12 mouse cellular contexts compared by ENCODE assay signal in genomic region chr17:32199796-32200195, GRCm38 (mm10). TPM values are rescaled to one million over a fixed set of nuclear protein-coding genes. Genes with fewer than 3 reads are reported as not detected.
DNase-seq lines count a peak whose midpoint lies in the region.
"Had no signal": no experiment of that assay in that cellular context is flagged by ENCODE, and none has a peak within 500 bp of the region (broad histone marks: within the 10 kb centered on the region; RNA-seq: fewer than 3 reads in every experiment).

No protein-coding gene starts in this region.

- DNase-seq in adrenal gland, postnatal 10 days = peak; percentile 60
- DNase-seq in adrenal gland, adult 2 months = no peak
- peak; percentile 44 for DNase-seq in adrenal gland, postnatal 25 days
- no peak for DNase-seq in adrenal gland, adult 18-20 months (ENCODE audit: low spot score in 2 of 2)
- DNase-seq in cerebellum, postnatal 10 days = peak; percentile 35 to 42
- no peak for DNase-seq in cerebellum, adult 9-10 months
- DNase-seq: B cell, adult 2 months; cerebellum, adult 11-12 months; cerebellum, adult 2 months; cerebellum, adult 9-11 months; forebrain, postnatal 0 days had no signal

RNA-seq across cellular contexts. Expression of gene Ephx3, which starts 10.4 kb away (rescaled TPM):
- under 1 TPM in 1 of 2 experiments, not detected in 1; 0.42 TPM for total RNA-seq in adrenal gland, postnatal 10 days (2021)
- total RNA-seq in adrenal gland, adult 2 months (2021) = under 1 TPM; 0.23 to 0.48 TPM
- polyA plus RNA-seq in adrenal gland, adult 2 months (2012; rRNA removed) = 0.81 and 0.96 TPM in 2 replicates
- not detected in 2 replicates for total RNA-seq in adrenal gland, postnatal 25 days (2021)
- total RNA-seq in adrenal gland, adult 18-20 months (2021) = under 1 TPM in 1 of 2 experiments, not detected in 1; 0.19 TPM
- polyA plus RNA-seq: activated CD4-positive, CD25-positive, alpha-beta regulatory T cell, adult 4 months had no signal

RNA-seq across cellular contexts. Expression of gene Notch3, which starts 33.1 kb away (rescaled TPM):
- total RNA-seq in adrenal gland, postnatal 10 days (2021) = 10 to 100 TPM; 24.9 to 31.7 TPM
- 10 to 100 TPM in 1 of 2 experiments, 1 to 10 TPM in 1; 5.6 to 11.7 TPM for total RNA-seq in adrenal gland, adult 2 months (2021)
- polyA plus RNA-seq in adrenal gland, adult 2 months (2012; rRNA removed) = 35.5 and 44.3 TPM in 2 replicates
- 11.3 and 11.8 TPM in 2 replicates for total RNA-seq in adrenal gland, postnatal 25 days (2021)
- total RNA-seq in adrenal gland, adult 18-20 months (2021) = 1 to 10 TPM; 5.2 to 8.8 TPM
- polyA plus RNA-seq: activated CD4-positive, CD25-positive, alpha-beta regulatory T cell, adult 4 months had no signal

Comparison
In these comparisons a context has a peak if more than half of its experiments do, and no peak if none do; other contexts are left out.
1. DNase-seq: peak in adrenal gland, postnatal 10 days (single experiment), adrenal gland, postnatal 25 days (single experiment) and cerebellum, postnatal 10 days (2 of 2); none in adrenal gland, adult 2 months (single experiment), adrenal gland, adult 18-20 months (0 of 2) and cerebellum, adult 9-10 months (single experiment).